Mouse (Mus musculus) gastrocnemius, adult 2 months (tissue): ENCODE data around the gene H2al2a. TPM values are rescaled to one million over a fixed set of nuclear protein-coding genes. Genes with fewer than 3 reads are reported as not detected.

Source experiments
- DNase-seq: peaks from one replicate; pipeline ENCODE4 v3.0.0; 2022
- H3K27ac ChIP-seq: fragments of 200-600 bp; 2 replicates; pipeline ENCODE4 v1.8.1; 2022; ENCODE audit warnings: mild to moderate bottlenecking
- H3K4me3 ChIP-seq: fragments of 200-600 bp; 2 replicates; pipeline ENCODE4 v1.8.1; 2022; ENCODE audit warnings: mild to moderate bottlenecking, moderate library complexity
- CTCF ChIP-seq: fragments of 200-600 bp; IDR thresholded peaks from 2 replicates; pipeline ENCODE4 v1.8.1; 2022; ENCODE audit warnings: antibody characterized with exemption, mild to moderate bottlenecking, moderate library complexity
- intact Hi-C: fragments of 180-260 bp; cut with DNase I; formaldehyde crosslinking; loops from one replicate; pipeline ENCODE4 v1.15.1; 2025
- total RNA-seq, 2 experiments: library from RNA; stranded (reverse); gene quantifications; 2 replicates each; pipeline ENCODE4 v1.2.3; 2021

Gene H2al2a
- total RNA-seq, 2 experiments from 2014 or later, result not detected

- Histone ChIP-seq H3K4me3 (no peak overlapping the region), H3K27ac (no peak overlapping the region)
- no peak for DNase-seq
- intact Hi-C loops, result loop anchor here (5.0 to 10.0 kb wide), 6 partner anchors 42 to 1252 kb away; partner anchors contain the start of gene Spag6
- no peak for TF ChIP-seq CTCF
Measured at GRCm38 (mm10) chr2:18025116-18025515, 28.4 kb upstream of the H2al2a start.

DNA sequence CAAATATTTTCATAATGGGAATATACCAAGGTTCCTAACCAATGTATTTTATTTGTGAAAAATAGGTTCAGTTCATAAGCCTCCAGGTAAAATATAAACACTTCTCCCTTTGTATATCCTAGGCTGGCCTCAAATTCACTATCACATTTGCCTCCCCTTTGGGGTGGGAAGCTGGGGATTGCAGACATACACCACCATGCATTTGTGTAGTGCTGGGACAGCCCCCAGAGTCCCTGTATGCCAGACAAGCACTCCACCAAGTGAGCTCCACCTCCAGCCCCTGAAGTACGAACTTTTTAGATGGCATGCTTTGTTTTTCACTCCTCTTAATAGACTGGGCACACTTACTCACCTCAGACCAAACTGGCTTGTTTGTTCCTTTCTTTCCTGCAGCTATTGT, 26.1 kb upstream of the H2al2a start:
- intact Hi-C loops, result loop anchor here (10.0 kb wide), 2 partner anchors 672 to 742 kb away; partner anchors contain the start of gene Spag6
- Histone ChIP-seq H3K27ac (no peak overlapping the region), H3K4me3 (no peak overlapping the region)
- TF ChIP-seq CTCF, result no peak
- DNase-seq, result no peak

GRCm38 (mm10) chr2:18019122-18019521, 22.4 kb upstream of the H2al2a start:
- Histone ChIP-seq H3K27ac (no peak overlapping the region), H3K4me3 (no peak overlapping the region)
- intact Hi-C loops, result no loop called here
- DNase-seq, result no peak
- no peak for TF ChIP-seq CTCF

- H3K27ac ChIP-seq, result no peak overlapping the region
- intact Hi-C loops, result no loop called here
- no peak overlapping the region for H3K4me3 ChIP-seq
- DNase-seq, result no peak
- no peak for TF ChIP-seq CTCF
Measured at GRCm38 (mm10) chr2:18017321-18017720, 20.6 kb upstream of the H2al2a start.

DNA sequence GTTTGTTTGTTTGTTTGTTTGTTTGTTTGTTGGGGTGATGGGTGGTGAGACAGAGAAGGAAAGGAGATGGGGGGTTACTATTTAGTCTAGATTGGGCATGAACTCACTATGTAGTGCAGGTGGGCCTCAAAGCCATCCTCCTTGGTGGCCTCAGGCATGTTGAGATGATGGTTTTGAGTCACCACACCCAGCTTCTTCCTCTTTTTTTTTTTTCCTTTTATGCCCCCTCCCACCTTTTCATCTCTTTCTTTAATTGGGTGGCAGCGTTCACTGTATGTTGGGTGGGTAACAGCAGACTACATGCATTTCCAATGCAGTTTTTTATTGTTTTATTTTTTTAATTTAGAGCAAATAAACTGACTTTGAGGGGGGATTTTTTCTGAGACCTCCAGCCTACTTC, 19.9 kb upstream of the H2al2a start:
- Histone ChIP-seq H3K4me3 (no peak overlapping the region), H3K27ac (no peak overlapping the region)
- no peak for DNase-seq
- no peak for TF ChIP-seq CTCF
- intact Hi-C loops, result no loop called here

DNA sequence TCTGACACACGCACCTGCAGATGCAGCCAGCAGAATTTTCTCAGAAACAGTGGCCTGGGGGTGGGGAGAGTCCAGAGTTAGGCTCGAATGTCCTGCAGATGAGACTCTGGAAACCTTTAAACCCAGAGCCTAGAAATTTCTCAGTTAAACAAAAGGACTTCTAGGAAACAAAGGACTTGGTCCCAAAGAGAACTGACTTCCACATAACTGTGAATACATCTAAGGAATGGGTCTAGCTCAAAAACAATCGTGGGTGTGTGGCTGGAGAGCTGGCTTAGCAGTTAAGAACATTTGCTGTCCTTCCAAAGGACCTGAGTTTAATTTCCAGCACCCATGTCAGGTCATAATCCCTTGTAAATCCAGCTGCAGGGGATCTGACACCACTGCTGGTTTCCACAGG, 18.8 kb upstream of the H2al2a start:
- intact Hi-C loops, result no loop called here
- TF ChIP-seq CTCF, result no peak
- no peak for DNase-seq
- Histone ChIP-seq H3K4me3 (no peak overlapping the region), H3K27ac (no peak overlapping the region)

DNA sequence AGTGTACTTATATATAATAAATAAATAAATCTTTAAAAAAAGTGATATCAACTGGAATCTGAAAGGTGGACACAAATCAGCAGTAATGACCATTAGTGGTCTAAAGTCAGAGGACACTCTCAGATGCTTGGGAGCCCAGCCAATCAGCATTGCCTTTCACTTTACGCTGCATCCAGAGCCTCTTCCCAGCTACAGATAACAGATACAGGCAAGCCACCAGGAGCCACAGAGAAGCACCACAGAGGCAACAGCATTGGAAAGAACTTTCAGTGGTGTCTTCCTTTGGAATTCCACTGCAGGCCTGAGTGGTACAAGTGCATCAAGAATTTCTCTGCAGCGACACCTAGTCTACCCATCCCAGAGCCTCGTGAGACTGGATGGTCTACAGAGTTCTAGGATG, 16.1 kb upstream of the H2al2a start:
- no peak for DNase-seq
- Histone ChIP-seq H3K4me3 (no peak overlapping the region), H3K27ac (no peak overlapping the region)
- intact Hi-C loops, result no loop called here
- TF ChIP-seq CTCF, result no peak

DNA sequence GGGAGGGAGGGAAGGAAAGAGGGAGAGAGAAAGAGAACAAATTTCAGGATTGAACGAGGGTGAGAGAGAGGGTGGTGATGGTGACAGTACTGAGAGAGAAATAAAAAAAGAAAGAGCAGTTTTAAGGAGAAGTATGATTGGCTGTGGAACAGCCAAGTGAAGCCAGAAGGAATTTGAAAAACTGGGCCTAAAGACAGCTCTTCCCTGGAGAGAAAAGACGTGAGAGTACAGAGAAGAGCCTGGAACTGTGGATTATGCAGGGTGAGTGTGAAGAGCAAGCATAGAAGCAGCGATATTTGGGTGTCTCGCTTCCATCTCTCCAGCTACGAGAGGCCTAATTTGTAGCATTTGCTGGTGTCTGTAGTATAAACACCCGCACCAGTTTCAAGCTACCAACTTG, 14.5 kb upstream of the H2al2a start:
- no peak for TF ChIP-seq CTCF
- Histone ChIP-seq H3K27ac (no peak overlapping the region), H3K4me3 (no peak overlapping the region)
- intact Hi-C loops, result no loop called here
- DNase-seq, result no peak

GRCm38 (mm10) chr2:18005137-18005536, 8.4 kb upstream of the H2al2a start:
- no peak for TF ChIP-seq CTCF
- intact Hi-C loops, result no loop called here
- Histone ChIP-seq H3K4me3 (no peak overlapping the region), H3K27ac (no peak overlapping the region)
- DNase-seq, result no peak

- DNase-seq, result no peak
- TF ChIP-seq CTCF, result no peak
- H3K27ac ChIP-seq, result no peak overlapping the region
- intact Hi-C loops, result no loop called here
- no peak overlapping the region for H3K4me3 ChIP-seq
Measured at GRCm38 (mm10) chr2:18004286-18004685, 7.5 kb upstream of the H2al2a start.

- no peak overlapping the region for H3K4me3 ChIP-seq
- no peak for DNase-seq
- TF ChIP-seq CTCF, result no peak
- H3K27ac ChIP-seq, result no peak overlapping the region
- intact Hi-C loops, result no loop called here
Measured at GRCm38 (mm10) chr2:18002306-18002705, 5.5 kb upstream of the H2al2a start.

GRCm38 (mm10) chr2:17989562-17989961, 7.2 kb downstream of the H2al2a start:
- DNase-seq, result no peak
- H3K4me3 ChIP-seq, result no peak overlapping the region
- intact Hi-C loops, result no loop called here
- no peak overlapping the region for H3K27ac ChIP-seq
- TF ChIP-seq CTCF, result no peak

- no peak for TF ChIP-seq CTCF
- no peak overlapping the region for H3K27ac ChIP-seq
- intact Hi-C loops, result no loop called here
- DNase-seq, result no peak
- H3K4me3 ChIP-seq, result no peak overlapping the region
Measured at GRCm38 (mm10) chr2:17989115-17989514, 7.6 kb downstream of the H2al2a start.

DNA sequence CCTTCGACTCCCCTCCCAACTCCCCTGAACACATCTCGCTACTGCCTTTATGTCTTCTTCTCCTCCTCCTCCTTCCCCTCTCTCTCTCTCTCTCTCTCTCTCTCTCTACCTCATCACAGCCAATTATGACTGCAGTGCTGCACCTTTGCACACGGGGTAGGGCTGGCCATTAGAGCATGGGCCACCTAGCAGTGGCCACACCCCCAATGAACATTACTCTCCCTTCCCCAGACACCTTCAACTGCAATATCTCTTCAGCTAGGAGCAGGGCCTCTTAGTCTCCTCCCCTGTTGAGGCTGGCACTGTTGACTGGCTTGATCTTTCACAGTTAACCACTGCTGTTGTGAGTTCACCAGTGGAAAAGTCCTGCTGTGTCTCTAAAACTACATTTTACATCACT, 10.1 kb downstream of the H2al2a start:
- no peak for TF ChIP-seq CTCF
- Histone ChIP-seq H3K4me3 (no peak overlapping the region), H3K27ac (no peak overlapping the region)
- intact Hi-C loops, result no loop called here
- no peak for DNase-seq

DNA sequence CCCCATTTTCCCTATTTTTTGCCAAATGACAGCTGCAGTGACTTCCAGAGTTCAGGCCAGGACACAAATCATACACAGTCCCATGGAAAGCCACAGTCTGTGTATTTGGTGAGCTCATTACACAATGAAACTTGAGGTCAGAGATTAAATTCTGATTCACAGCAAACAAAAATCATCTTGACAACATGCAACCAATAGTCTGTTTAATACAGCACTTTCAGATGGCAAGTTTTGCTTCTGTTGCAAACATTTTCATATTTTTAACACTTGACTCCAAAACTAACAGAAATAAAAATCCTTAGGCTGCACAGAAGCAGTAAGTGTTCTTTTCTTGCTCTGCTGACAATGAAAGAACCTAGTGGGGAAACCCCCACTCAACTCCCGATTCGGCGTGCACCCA, 12.0 kb downstream of the H2al2a start:
- H3K27ac ChIP-seq, result no peak overlapping the region
- intact Hi-C loops, result no loop called here
- TF ChIP-seq CTCF, result no peak
- no peak for DNase-seq
- H3K4me3 ChIP-seq, result no peak overlapping the region
